Mouse (Mus musculus) neural tube, embryonic 14.5 days (tissue): ENCODE data around the gene Calm1. TPM values are rescaled to one million over a fixed set of nuclear protein-coding genes. Genes with fewer than 3 reads are reported as not detected.

Source experiments
- ATAC-seq: fragments of 200-750 bp; cut with Nextera tagmentation; 2 replicates; pipeline ENCODE4 v1.8.0; 2017; ENCODE audit warnings: low read depth, mild to moderate bottlenecking, moderate TSS enrichment, moderate library complexity
- H3K27ac ChIP-seq: fragments of 300-500 bp; sonication (generic); 2 replicates; pipeline ENCODE4 v1.5.1; 2014; ENCODE audit warnings: low read depth, mild to moderate bottlenecking, control low read depth, low read length, moderate library complexity, mixed read lengths
- H3K27me3 ChIP-seq: fragments of 300-500 bp; sonication (generic); 2 replicates; pipeline ENCODE4 v1.6.1; 2014; ENCODE audit warnings: low read length; ENCODE audit not compliant: control insufficient read depth, insufficient read depth
- H3K36me3 ChIP-seq: fragments of 300-500 bp; sonication (generic); 2 replicates; pipeline ENCODE4 v1.6.1; 2014; ENCODE audit warnings: low read length, mixed read lengths; ENCODE audit not compliant: control insufficient read depth, insufficient read depth
- H3K4me1 ChIP-seq: fragments of 300-500 bp; sonication (generic); 2 replicates; pipeline ENCODE4 v1.6.1; 2014; ENCODE audit warnings: low read length; ENCODE audit not compliant: control insufficient read depth, insufficient read depth
- H3K4me2 ChIP-seq: fragments of 300-500 bp; sonication (generic); 2 replicates; pipeline ENCODE4 v1.6.1; 2014; ENCODE audit warnings: mild to moderate bottlenecking, low read depth, low read length, control low read depth
- H3K4me3 ChIP-seq: fragments of 300-500 bp; sonication (generic); 2 replicates; pipeline ENCODE4 v1.5.1; 2014; ENCODE audit warnings: low read depth, low read length, control low read depth, mixed read lengths
- H3K9ac ChIP-seq: fragments of 300-500 bp; sonication (generic); replicated peaks from 2 replicates; pipeline ENCODE4 v1.6.1; 2014; ENCODE audit warnings: low read depth, mild to moderate bottlenecking, control low read depth, low read length, mixed read lengths
- H3K9me3 ChIP-seq: fragments of 300-500 bp; sonication (generic); 2 replicates; pipeline ENCODE4 v1.6.1; 2016; ENCODE audit warnings: low read length; ENCODE audit not compliant: control insufficient read depth
- WGBS: fragments of 180-500 bp; shearing (Covaris S2); extraction: QIAGEN DNeasy Blood & Tissue Kit; methylation state at CpG from one replicate; pipeline ENCODE4 v1.1.7; 2014; 5-methylcytosine and 5-hydroxymethylcytosine counted together
- polyA plus RNA-seq: library from polyadenylated mRNA; unstranded; fragments of >200 nt; fragmentation: Nextera tagmentation; extraction: Ambion mirVana; gene quantifications from 2 replicates; pipeline ENCODE4 v1.2.1, GENCODE M21; 2014

Gene Calm1
- polyA plus RNA-seq, 1 experiment from 2014 or later = 2,846 TPM

GRCm38 (mm10) chr12:100187013-100187755, 12.1 kb upstream of the Calm1 start:
- Histone ChIP-seq H3K4me3 (peak overlapping the region; percentile 56), H3K27me3 (no peaks in the 10 kb centered on the region), H3K36me3 (no peaks in the 10 kb centered on the region), H3K27ac (peak overlapping the region; percentile 100), H3K4me1 (peaks cover 7% of the 10 kb centered on the region; the same call in 1 of the 2 replicates), H3K4me2 (peak overlapping the region; percentile 95), H3K9ac (peak overlapping the region; percentile 86), H3K9me3 (no peaks in the 10 kb centered on the region)
- under 1% methylated on average over 52 of the region's 52 CpGs for WGBS
- peak; percentile 99 for ATAC-seq

GRCm38 (mm10) chr12:100187756-100188430, 11.3 kb upstream of the Calm1 start:
- Histone ChIP-seq H3K36me3 (no peaks in the 10 kb centered on the region), H3K27me3 (no peaks in the 10 kb centered on the region), H3K4me1 (peaks cover 7% of the 10 kb centered on the region; the same call in 1 of the 2 replicates), H3K4me3 (peak overlapping the region; percentile 56), H3K27ac (peak overlapping the region; percentile 100), H3K9ac (peak overlapping the region; percentile 72), H3K9me3 (no peaks in the 10 kb centered on the region), H3K4me2 (peak overlapping the region; percentile 95)
- WGBS = 1% methylated on average over 29 of the region's 29 CpGs
- ATAC-seq = no peak

- Histone ChIP-seq H3K36me3 (no peaks in the 10 kb centered on the region), H3K4me3 (no peak overlapping the region), H3K9me3 (no peaks in the 10 kb centered on the region), H3K4me2 (no peak overlapping the region), H3K9ac (no peak overlapping the region), H3K4me1 (peaks cover 7% of the 10 kb centered on the region; the same call in 1 of the 2 replicates), H3K27ac (no peak overlapping the region), H3K27me3 (no peaks in the 10 kb centered on the region)
- no peak for ATAC-seq
- 89% methylated on average over 6 of the region's 6 CpGs for WGBS
Measured at GRCm38 (mm10) chr12:100190802-100191201, 8.4 kb upstream of the Calm1 start.

- 89% methylated on average over 1 of the region's 1 CpGs for WGBS
- Histone ChIP-seq H3K9ac (no peak overlapping the region), H3K4me2 (no peak overlapping the region), H3K27me3 (no peaks in the 10 kb centered on the region), H3K4me1 (peaks cover 4% of the 10 kb centered on the region; the same call in 1 of the 2 replicates), H3K9me3 (no peaks in the 10 kb centered on the region), H3K36me3 (no peaks in the 10 kb centered on the region), H3K27ac (no peak overlapping the region), H3K4me3 (no peak overlapping the region)
- ATAC-seq = no peak
Measured at GRCm38 (mm10) chr12:100194181-100194580, 5.1 kb upstream of the Calm1 start.

- H3K27me3 ChIP-seq = peaks cover 3% of the 10 kb centered on the region; the same call in 1 of the 2 replicates
- H3K4me1 ChIP-seq = peaks cover 8% of the 10 kb centered on the region; the same call in 1 of the 2 replicates
- H3K36me3 ChIP-seq = no peaks in the 10 kb centered on the region
- no peak overlapping the region for H3K27ac ChIP-seq
- H3K4me2 ChIP-seq = no peak overlapping the region
- ATAC-seq = no peak
- H3K9ac ChIP-seq = no peak overlapping the region
- no peak overlapping the region for H3K4me3 ChIP-seq
- WGBS = 70% methylated on average over 7 of the region's 7 CpGs
- no peaks in the 10 kb centered on the region for H3K9me3 ChIP-seq
Measured at GRCm38 (mm10) chr12:100196786-100197185, 2.4 kb upstream of the Calm1 start.

GRCm38 (mm10) chr12:100199891-100200644, 833 bp downstream of the Calm1 start:
- Histone ChIP-seq H3K4me2 (peak overlapping the region; percentile 91), H3K36me3 (peaks cover 27% of the 10 kb centered on the region), H3K9me3 (no peaks in the 10 kb centered on the region), H3K4me3 (peak overlapping the region; percentile 99), H3K9ac (peak overlapping the region; percentile 99), H3K27ac (peak overlapping the region; percentile 85), H3K27me3 (peaks cover 3% of the 10 kb centered on the region; the same call in 1 of the 2 replicates), H3K4me1 (peaks cover 31% of the 10 kb centered on the region; the same call in 1 of the 2 replicates)
- under 1% methylated on average over 72 of the region's 86 CpGs for WGBS
- peak; percentile 76 for ATAC-seq

GRCm38 (mm10) chr12:100200645-100201362, 1.6 kb downstream of the Calm1 start:
- Histone ChIP-seq H3K9me3 (no peaks in the 10 kb centered on the region), H3K4me1 (peaks cover 31% of the 10 kb centered on the region; the same call in 1 of the 2 replicates), H3K27ac (peak overlapping the region; percentile 85), H3K4me2 (peak overlapping the region; percentile 91), H3K9ac (peak overlapping the region; percentile 99), H3K4me3 (peak overlapping the region; percentile 99), H3K27me3 (peaks cover 3% of the 10 kb centered on the region; the same call in 1 of the 2 replicates), H3K36me3 (peaks cover 35% of the 10 kb centered on the region)
- ATAC-seq = peak; percentile 15
- WGBS = 4% methylated on average over 29 of the region's 29 CpGs

- peaks cover 3% of the 10 kb centered on the region; the same call in 1 of the 2 replicates for H3K27me3 ChIP-seq
- peaks cover 31% of the 10 kb centered on the region; the same call in 1 of the 2 replicates for H3K4me1 ChIP-seq
- no peak overlapping the region for H3K27ac ChIP-seq
- peak overlapping the region; percentile 99 for H3K9ac ChIP-seq
- H3K4me2 ChIP-seq = peak overlapping the region; percentile 91
- H3K36me3 ChIP-seq = peaks cover 40% of the 10 kb centered on the region
- H3K4me3 ChIP-seq = peak overlapping the region; percentile 99
- WGBS = 26% methylated on average over 4 of the region's 4 CpGs
- ATAC-seq = no peak
- no peaks in the 10 kb centered on the region for H3K9me3 ChIP-seq
Measured at GRCm38 (mm10) chr12:100201363-100201711, 2.1 kb downstream of the Calm1 start.
